Mouse (Mus musculus): ENCODE data around the gene Ulbp1. TPM values are rescaled to one million over a fixed set of nuclear protein-coding genes. Genes with fewer than 3 reads are reported as not detected.
"Not testable (repeated sequence)": the region's sequence is repeated elsewhere in the genome, so short reads cannot be mapped to it uniquely, and the experiment has no call there.

Ulbp1 gene
- total RNA-seq (2014; rRNA removed) = 2.4 and 7.1 TPM in 2 replicates
- polyA plus RNA-seq (2015; fragmentation: Nextera tagmentation; extraction: Ambion mirVana) = 0.61 and 0.67 TPM in 2 replicates

DNA sequence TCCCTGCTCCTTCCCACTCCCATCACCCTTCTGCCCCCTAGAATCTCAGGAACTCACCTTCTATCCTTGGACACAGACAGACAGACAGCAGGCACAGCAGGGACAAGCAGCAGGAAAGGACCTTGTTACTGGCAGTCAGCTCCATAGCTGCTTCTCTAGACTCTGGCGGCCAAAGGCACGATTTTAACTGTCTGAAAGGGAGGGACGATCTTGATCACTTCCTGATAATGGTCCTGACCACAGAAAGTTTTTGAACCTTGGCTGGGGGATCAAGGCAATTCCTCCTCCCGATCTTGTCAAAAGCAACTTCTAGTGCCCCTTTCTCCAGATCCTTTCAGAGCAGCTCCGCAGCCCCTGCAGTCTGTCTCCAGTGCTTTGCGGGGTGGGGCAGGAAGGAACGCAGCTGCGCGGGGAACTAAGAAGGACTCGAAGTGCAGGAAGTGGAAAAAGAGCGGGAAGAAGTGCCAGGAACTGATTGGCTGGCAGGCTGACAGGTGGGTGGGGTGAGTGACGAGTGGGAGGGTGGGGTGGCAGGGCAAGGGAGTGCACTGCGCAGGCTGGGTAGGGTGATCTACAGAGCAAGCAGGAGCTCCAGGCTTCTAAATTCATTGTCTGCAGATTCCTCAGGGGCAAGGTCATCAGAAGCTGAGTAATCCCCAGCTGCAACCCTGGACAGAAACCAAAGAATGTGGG is at the start of gene Ulbp1:
Ulbp1 (minus strand) TSS at position 442 of the 693 bp plus-strand sequence.
- H3K4me2 ChIP-seq (ENCODE audit: low read depth, low read length) = no peak within 1 kb of the TSS
- no peaks in the 10 kb centered on the region for H3K36me3 ChIP-seq (ENCODE audit: insufficient read depth, low read length)
- no peaks in the 10 kb centered on the region for H3K27me3 ChIP-seq (ENCODE audit: insufficient read depth, low read length)
- TF ChIP-seq CTCF (IDR thresholded peaks at IDR 0.05; ENCODE audit: low read depth) = no peak
- no peak within 1 kb of the TSS for H3K27ac ChIP-seq
- no peaks in the 10 kb centered on the region for H3K4me1 ChIP-seq (ENCODE audit: insufficient read depth, low read length)
- no peak within 1 kb of the TSS for H3K9ac ChIP-seq (replicated peaks; ENCODE audit: low read length)
- DNase-seq (ENCODE audit: low spot score) (no peak), ATAC-seq (no peak)
- no peaks in the 10 kb centered on the region for H3K9me3 ChIP-seq (ENCODE audit: low read length)
- no peak within 1 kb of the TSS for H3K4me3 ChIP-seq (ENCODE audit: low read length)
- WGBS = 74% methylated on average over 13 of the region's 13 CpGs

DNA sequence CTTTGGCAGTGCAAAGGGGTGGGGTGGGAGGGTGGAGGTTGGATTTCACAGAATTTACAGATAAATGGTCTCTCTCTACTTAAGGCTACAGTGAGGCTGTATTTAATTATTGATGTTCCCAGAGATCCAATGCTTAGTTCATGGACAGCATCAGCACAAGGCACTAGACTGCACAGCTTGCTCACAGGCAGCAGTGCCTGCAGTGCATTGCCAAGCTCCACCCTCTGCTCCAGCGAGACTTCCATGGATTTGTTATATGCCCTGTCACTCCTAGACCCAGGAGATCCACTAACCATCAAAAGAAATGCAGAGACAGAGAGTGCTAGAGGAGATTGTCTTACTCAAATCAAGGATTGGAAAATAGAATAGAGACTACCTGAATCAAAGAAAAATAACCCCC is 24.7 kb upstream of the Ulbp1 start:
- not testable (repeated sequence) for DNase-seq (ENCODE audit: low spot score); H3K4me3 ChIP-seq (ENCODE audit: low read length)
- WGBS = 18% methylated on average over 1 of the region's 1 CpGs

DNA sequence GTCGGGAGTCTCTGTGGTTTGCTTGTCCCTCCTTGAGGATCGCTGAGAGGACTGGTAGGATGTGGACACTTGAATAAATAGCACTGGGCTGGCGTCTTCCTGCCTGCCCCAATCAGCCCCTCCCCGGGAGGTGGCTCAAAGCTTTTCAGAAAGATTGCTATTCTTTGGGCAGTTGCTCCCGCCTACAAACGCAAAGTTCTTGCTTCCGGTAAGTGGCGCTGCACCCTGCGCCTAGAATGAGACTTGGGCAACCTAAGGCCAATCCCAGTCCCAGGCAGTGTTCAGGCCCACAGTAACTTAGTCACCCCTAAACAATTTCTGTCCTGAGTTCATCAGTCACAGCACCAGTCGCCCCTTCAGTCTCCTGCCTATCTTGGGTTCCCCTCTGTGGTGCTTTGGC is 18.9 kb upstream of the Ulbp1 start:
- H3K9me3 ChIP-seq (ENCODE audit: low read length); H3K27ac ChIP-seq; H3K4me1 ChIP-seq (ENCODE audit: insufficient read depth, low read length); H3K9ac ChIP-seq (replicated peaks; ENCODE audit: low read length); H3K4me3 ChIP-seq (ENCODE audit: low read length); H3K27me3 ChIP-seq (ENCODE audit: insufficient read depth, low read length); H3K36me3 ChIP-seq (ENCODE audit: insufficient read depth, low read length): not testable (repeated sequence)
- peak overlapping the region; percentile 31 for H3K4me2 ChIP-seq (ENCODE audit: low read depth, low read length)
- 15% methylated on average over 10 of the region's 10 CpGs for WGBS
- ATAC-seq = peak; percentile 47; the same call in 1 of the 2 replicates
- DNase-seq (ENCODE audit: low spot score) = peak; percentile 5

More for the DNA sequence above, 24.7 kb upstream of the Ulbp1 start:
- not testable (repeated sequence) for H3K4me2 ChIP-seq (ENCODE audit: low read depth, low read length); H3K27ac ChIP-seq; H3K9me3 ChIP-seq (ENCODE audit: low read length); H3K9ac ChIP-seq (replicated peaks; ENCODE audit: low read length); H3K4me1 ChIP-seq (ENCODE audit: insufficient read depth, low read length); H3K36me3 ChIP-seq (ENCODE audit: insufficient read depth, low read length); H3K27me3 ChIP-seq (ENCODE audit: insufficient read depth, low read length); ATAC-seq

DNA sequence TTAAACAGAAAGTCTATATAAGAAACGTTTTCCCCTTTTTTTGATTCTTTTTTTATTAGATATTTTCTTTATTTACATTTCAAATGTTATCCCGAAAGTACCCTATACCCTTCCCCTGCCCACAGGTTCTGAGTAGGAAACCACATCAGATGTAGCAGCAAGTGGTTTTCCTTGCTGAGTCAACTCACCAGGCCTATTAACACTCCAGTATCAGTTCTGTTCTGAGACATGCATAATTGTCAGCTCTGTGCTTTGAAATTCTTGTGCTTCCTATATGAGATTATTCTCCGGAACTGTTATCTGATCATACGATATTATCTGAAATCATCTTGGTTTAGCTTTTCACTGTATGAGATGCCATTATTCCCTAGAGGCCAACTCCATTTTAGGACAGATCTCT is 10.2 kb upstream of the Ulbp1 start:
- Histone ChIP-seq H3K36me3 (ENCODE audit: insufficient read depth, low read length) (no peaks in the 10 kb centered on the region), H3K4me2 (ENCODE audit: low read depth, low read length) (no peak overlapping the region), H3K27me3 (ENCODE audit: insufficient read depth, low read length) (no peaks in the 10 kb centered on the region), H3K4me1 (ENCODE audit: insufficient read depth, low read length) (no peaks in the 10 kb centered on the region), H3K9me3 (ENCODE audit: low read length) (no peaks in the 10 kb centered on the region), H3K4me3 (ENCODE audit: low read length) (no peak overlapping the region), H3K27ac (no peak overlapping the region), H3K9ac (replicated peaks; ENCODE audit: low read length) (no peak overlapping the region)
- 67% methylated on average over 4 of the region's 4 CpGs for WGBS
- no peak for TF ChIP-seq CTCF (IDR thresholded peaks at IDR 0.05; ENCODE audit: low read depth)
- ATAC-seq (no peak), DNase-seq (ENCODE audit: low spot score) (no peak)

DNA sequence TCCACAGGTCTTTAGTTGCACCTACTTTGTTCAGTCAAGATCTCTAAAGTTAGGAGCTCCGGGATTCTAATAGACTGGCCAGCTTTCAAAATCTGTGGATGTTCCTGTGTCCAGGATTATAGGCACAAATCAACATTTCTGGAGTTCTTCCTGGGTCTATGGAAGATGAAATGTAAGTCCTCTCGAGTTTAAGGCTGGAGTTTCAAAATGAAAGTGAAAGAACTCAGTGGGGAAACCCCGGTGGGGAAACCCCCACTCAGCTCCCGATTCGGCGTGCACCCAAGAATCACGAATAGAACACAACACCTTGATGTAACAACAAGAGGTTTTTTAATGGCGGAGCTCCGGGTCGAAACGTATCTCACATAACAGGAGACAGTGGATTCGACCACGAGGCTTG is 787 bp upstream of the Ulbp1 start:
- not testable (repeated sequence) for H3K27me3 ChIP-seq (ENCODE audit: insufficient read depth, low read length); H3K9ac ChIP-seq (replicated peaks; ENCODE audit: low read length); H3K4me2 ChIP-seq (ENCODE audit: low read depth, low read length); H3K9me3 ChIP-seq (ENCODE audit: low read length); H3K4me1 ChIP-seq (ENCODE audit: insufficient read depth, low read length); H3K4me3 ChIP-seq (ENCODE audit: low read length); ATAC-seq; H3K27ac ChIP-seq; DNase-seq (ENCODE audit: low spot score); H3K36me3 ChIP-seq (ENCODE audit: insufficient read depth, low read length)
- 86% methylated on average over 6 of the region's 13 CpGs for WGBS

DNA sequence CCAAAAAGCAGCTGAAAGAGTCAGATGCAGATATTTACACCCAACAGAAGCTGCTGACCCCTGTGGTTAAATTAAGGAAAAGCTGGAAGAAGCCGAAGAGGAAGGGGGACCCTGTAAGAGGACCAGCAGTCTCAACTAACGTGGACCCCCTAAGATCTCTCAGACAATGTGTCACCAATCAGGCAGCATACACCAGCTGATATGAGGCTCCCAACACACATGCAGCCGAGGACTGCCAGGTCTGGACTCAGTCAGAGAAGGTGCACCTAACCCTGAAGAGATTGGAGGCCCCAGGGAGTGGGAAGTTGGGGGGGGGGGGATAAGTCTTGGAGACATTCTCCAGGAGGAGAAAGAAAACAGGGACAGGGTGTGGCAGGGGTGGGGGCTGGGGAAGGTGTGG is 1.8 kb downstream of the Ulbp1 start:
- no peak overlapping the region for H3K4me3 ChIP-seq (ENCODE audit: low read length)
- H3K27me3 ChIP-seq (ENCODE audit: insufficient read depth, low read length) = no peaks in the 10 kb centered on the region
- 84% methylated on average over 3 of the region's 3 CpGs for WGBS
- H3K27ac ChIP-seq = no peak overlapping the region
- H3K4me1 ChIP-seq (ENCODE audit: insufficient read depth, low read length) = no peaks in the 10 kb centered on the region
- ATAC-seq (no peak), DNase-seq (ENCODE audit: low spot score) (no peak)
- no peaks in the 10 kb centered on the region for H3K9me3 ChIP-seq (ENCODE audit: low read length)
- H3K36me3 ChIP-seq (ENCODE audit: insufficient read depth, low read length) = no peaks in the 10 kb centered on the region
- H3K4me2 ChIP-seq (ENCODE audit: low read depth, low read length) = no peak overlapping the region
- TF ChIP-seq CTCF (IDR thresholded peaks at IDR 0.05; ENCODE audit: low read depth) = no peak
- H3K9ac ChIP-seq (replicated peaks; ENCODE audit: low read length) = no peak overlapping the region

DNA sequence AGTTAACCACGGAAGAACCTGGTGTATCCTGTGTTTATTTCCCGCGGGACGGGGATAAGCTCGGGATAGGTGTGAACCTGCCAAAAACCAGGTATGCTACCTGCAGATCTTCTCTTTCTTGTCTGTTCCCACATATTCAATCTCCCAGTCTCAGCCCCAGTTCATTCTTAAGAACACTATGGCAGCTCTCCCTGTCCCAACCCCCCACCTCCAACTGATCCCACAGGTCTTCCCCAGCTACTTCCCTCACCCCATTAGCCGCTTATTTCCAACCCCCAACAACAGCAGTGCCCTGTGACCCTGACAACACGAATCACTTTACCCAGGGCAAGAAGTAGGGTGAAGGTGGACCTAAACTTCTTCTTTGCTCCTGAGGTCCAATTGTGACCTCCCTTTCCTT is 3.0 kb downstream of the Ulbp1 start:
- Histone ChIP-seq H3K4me3 (ENCODE audit: low read length) (no peak overlapping the region), H3K27ac (no peak overlapping the region), H3K9me3 (ENCODE audit: low read length) (no peaks in the 10 kb centered on the region), H3K9ac (replicated peaks; ENCODE audit: low read length) (no peak overlapping the region), H3K4me2 (ENCODE audit: low read depth, low read length) (peak overlapping the region; percentile 38; the same call in 1 of the 2 replicates), H3K36me3 (ENCODE audit: insufficient read depth, low read length) (no peaks in the 10 kb centered on the region), H3K27me3 (ENCODE audit: insufficient read depth, low read length) (no peaks in the 10 kb centered on the region), H3K4me1 (ENCODE audit: insufficient read depth, low read length) (no peaks in the 10 kb centered on the region)
- ATAC-seq = no peak
- 10% methylated on average over 7 of the region's 7 CpGs for WGBS
- DNase-seq (ENCODE audit: low spot score) = no peak
- TF ChIP-seq CTCF (IDR thresholded peaks at IDR 0.05; ENCODE audit: low read depth) = no peak
